Mouse (Mus musculus): Measurements from ENCODE around the gene Afmid.
"Not testable (repeated sequence)": the region's sequence is repeated elsewhere in the genome, so short reads cannot be mapped to it uniquely, and the experiment has no call there.

Afmid gene

GRCm38 (mm10) chr11:117824060-117824969 is 1.4 kb upstream of the Afmid start:
- DNase-seq (ENCODE audit: low spot score), result peak; percentile 70

- DNase-seq (ENCODE audit: low spot score), result no peak
These were observed 440 bp downstream of the Afmid start for GRCm38 (mm10) chr11:117826164-117826563.

GRCm38 (mm10) chr11:117826916-117827315 is 1.2 kb downstream of the Afmid start:
- no peak for DNase-seq (ENCODE audit: low spot score)

- DNase-seq (ENCODE audit: low spot score), result no peak
These were observed 1.7 kb downstream of the Afmid start for GRCm38 (mm10) chr11:117827386-117827785.

- no peak for DNase-seq (ENCODE audit: low spot score)
These were observed 2.6 kb downstream of the Afmid start for GRCm38 (mm10) chr11:117828149-117828887.

- peak; percentile 47 for DNase-seq (ENCODE audit: low spot score)
These were observed 3.3 kb downstream of the Afmid start for GRCm38 (mm10) chr11:117828888-117829604.

- no peak for DNase-seq (ENCODE audit: low spot score)
These were observed 4.0 kb downstream of the Afmid start for GRCm38 (mm10) chr11:117829671-117830215.

GRCm38 (mm10) chr11:117830401-117830800 is 4.7 kb downstream of the Afmid start:
- no peak for DNase-seq (ENCODE audit: low spot score)

- DNase-seq (ENCODE audit: low spot score), result peak; percentile 82
These were observed 6.6 kb downstream of the Afmid start for GRCm38 (mm10) chr11:117832086-117832969.

GRCm38 (mm10) chr11:117833509-117833908 is 7.8 kb downstream of the Afmid start:
- not testable (repeated sequence) for DNase-seq (ENCODE audit: low spot score)

GRCm38 (mm10) chr11:117834086-117834485 is 8.4 kb downstream of the Afmid start:
- no peak for DNase-seq (ENCODE audit: low spot score)

- DNase-seq (ENCODE audit: low spot score), result peak; percentile 69
These were observed 10.6 kb downstream of the Afmid start for GRCm38 (mm10) chr11:117836306-117836705.

- DNase-seq (ENCODE audit: low spot score), result no peak
These were observed 12.8 kb downstream of the Afmid start for GRCm38 (mm10) chr11:117838572-117838971.

GRCm38 (mm10) chr11:117839021-117839420 is 13.3 kb downstream of the Afmid start:
- no peak for DNase-seq (ENCODE audit: low spot score)

- no peak for DNase-seq (ENCODE audit: low spot score)
These were observed 15.2 kb downstream of the Afmid start for GRCm38 (mm10) chr11:117840910-117841309.

GRCm38 (mm10) chr11:117843434-117843833 is 17.7 kb downstream of the Afmid start:
- no peak for DNase-seq (ENCODE audit: low spot score)

GRCm38 (mm10) chr11:117844997-117845396 is 19.3 kb downstream of the Afmid start:
- no peak for DNase-seq (ENCODE audit: low spot score)

- DNase-seq (ENCODE audit: low spot score), result no peak
These were observed 19.9 kb downstream of the Afmid start for GRCm38 (mm10) chr11:117845651-117846050.

- DNase-seq (ENCODE audit: low spot score), result no peak
These were observed 20.9 kb downstream of the Afmid start for GRCm38 (mm10) chr11:117846640-117847039.

- DNase-seq (ENCODE audit: low spot score), result no peak
These were observed 22.0 kb downstream of the Afmid start for GRCm38 (mm10) chr11:117847593-117848215.

All from testis, postnatal 14 days (tissue).